Mouse (Mus musculus) regulatory T cell (primary cell): ENCODE data around the gene Eml1.
"Not testable (repeated sequence)": the region's sequence is repeated elsewhere in the genome, so short reads cannot be mapped to it uniquely, and the experiment has no call there.

Source experiments
- in situ Hi-C: fragments of 300-600 bp; cut with MboI, MseI; formaldehyde crosslinking; loops from one replicate; pipeline ENCODE4 v1.15.1; 2025; ENCODE audit warnings: high pct_unique_total_duplicates

Gene Eml1

GRCm38 (mm10) chr12:108472898-108473297 lies 102.1 kb downstream of the Eml1 start:
- in situ Hi-C loops, result no loop called here

DNA sequence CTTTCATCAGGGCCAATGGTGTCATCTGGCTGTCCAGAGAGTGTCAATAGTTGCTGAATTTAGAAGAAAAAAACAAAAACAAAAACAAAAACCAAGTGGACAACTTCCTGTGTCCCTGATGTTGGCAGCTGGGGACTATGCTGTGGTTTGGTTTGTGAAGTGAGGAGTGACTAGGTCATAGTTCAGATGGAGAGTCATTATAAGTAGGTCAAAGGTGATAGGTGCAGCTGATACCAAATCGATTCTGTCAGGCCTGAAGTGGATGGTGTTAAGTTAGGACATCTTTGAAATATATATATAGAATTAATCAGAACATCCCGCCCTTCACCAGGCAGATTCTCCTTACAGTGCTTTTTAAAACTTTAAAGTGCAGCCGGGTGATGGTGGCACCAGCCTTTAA lies 103.7 kb downstream of the Eml1 start:
- in situ Hi-C loops, result no loop called here

DNA sequence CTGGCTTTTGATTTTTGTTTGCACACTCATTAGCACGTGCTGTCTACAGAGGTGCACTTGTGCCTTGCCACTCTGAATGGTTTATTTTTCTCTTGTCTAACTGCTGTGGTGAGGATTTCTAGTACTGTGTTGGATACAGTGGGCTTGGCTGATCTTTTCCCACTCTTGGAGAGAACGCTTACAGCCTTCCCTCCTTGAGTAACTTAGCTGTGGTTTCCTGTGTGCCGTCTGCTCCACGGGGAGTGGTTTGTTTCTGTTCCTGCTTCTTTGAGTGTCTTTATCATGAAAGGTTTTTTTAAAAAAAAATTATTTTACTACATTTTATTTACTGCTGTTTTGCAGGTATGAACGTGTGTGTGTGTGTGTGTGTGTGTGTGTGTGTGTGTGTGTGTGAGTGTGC lies 108.0 kb downstream of the Eml1 start:
- in situ Hi-C loops, result no loop called here

DNA sequence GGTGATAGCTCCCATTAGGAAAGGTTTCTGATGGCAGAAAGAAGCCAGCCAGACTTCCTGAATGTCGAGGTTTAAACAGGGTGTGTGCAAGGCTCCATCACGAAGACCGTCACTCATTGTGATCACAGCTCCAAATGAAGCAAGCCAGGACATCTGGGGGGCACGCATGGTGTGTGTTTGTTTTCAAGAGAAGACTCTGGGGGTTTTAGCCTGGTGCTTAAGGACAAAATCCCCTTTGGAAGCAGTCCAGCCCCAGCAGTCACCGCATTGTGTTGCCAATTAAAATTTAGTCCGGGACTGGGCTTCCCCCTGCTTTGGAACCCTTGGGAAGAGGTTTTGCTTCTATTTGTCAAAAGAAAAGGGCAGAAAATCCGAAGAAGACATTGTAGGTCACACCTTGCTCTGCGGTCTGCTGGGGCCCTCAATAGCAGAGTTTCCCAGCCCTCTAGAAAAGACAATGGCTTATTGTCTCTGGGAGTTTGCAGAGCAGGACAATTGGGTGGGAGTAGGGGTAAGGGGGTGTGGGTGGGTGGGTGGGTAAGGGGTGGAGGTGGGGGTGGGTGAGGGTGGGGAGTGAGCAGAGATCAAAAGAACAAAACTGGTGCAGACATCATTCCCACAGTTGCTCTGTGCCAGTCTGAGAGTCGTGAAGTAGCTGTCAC lies 110.1 kb downstream of the Eml1 start:
- in situ Hi-C loops, result no loop called here

DNA sequence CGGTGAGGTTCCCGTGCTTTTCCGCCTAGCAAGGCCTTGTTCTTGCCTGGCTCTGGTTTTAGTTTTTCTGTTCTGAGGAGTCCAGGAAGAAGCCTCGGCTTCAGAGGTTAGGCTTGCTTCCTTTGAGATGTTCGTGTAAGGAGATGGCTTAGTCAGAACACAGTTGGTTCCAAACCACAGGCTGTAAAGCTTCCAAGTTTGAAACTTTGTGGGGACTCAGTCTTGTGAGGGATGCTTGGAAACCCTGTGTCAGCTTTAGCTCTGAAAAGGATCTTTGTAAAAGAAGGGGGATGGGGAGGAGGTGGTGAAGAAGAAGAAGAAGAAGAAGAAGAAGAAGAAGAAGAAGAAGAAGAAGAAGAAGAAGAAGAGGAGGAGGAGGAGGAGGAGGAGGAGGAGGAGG lies 118.3 kb downstream of the Eml1 start:
- in situ Hi-C loops, result no loop called here

- in situ Hi-C loops, result no loop called here
Observed at GRCm38 (mm10) chr12:108489741-108490140, 119.0 kb downstream of the Eml1 start.

GRCm38 (mm10) chr12:108490336-108490735 lies 119.6 kb downstream of the Eml1 start:
- in situ Hi-C loops, result no loop called here

DNA sequence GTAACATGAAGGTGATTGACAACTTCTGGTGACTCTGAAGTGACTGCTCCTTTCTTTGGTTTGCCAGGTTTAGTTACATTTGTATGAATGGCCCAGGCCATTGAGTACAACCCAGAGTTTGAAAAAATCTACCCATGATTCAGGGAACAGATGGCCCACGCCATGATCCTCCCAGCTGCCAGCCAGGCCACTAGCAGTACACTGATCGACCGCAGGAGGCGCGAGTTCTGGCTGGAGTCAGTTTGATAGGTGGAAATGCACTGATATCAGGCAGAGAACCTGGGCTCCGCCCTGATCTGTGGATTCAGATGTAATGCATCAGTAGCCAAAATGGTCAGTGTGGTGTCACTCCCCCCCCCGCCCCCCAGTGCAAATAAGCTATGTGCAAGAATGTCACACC lies 120.2 kb downstream of the Eml1 start:
- in situ Hi-C loops, result no loop called here

- in situ Hi-C loops, result no loop called here
Observed at GRCm38 (mm10) chr12:108494011-108494541, 123.3 kb downstream of the Eml1 start.

GRCm38 (mm10) chr12:108495455-108496235 lies 124.9 kb downstream of the Eml1 start:
- in situ Hi-C loops, result loop anchor here (5.0 kb wide), 1 partner anchor 133 kb away; no protein-coding TSS in a partner anchor

- in situ Hi-C loops, result no loop called here
Observed at GRCm38 (mm10) chr12:108503064-108503463, 132.3 kb downstream of the Eml1 start.

DNA sequence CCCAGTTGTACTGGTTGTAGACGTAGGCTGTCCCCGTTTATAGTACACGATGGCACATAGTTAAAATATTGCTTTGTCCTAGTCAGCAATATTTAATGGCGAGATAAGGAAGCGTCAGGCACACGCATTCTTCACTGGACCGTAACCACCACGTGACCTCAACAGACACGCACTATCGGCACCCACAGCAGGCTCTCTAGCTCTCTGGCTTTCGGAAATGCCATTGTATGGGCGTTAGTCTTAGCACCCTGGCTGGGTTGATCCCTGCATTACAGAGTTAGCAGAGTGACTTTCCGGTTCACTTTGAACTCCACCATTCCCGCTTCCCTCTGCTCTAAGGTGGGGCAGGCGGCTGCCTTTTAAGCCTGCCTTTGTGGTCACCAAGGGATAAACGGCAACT lies 132.8 kb downstream of the Eml1 start:
- in situ Hi-C loops, result no loop called here

GRCm38 (mm10) chr12:108505846-108506245 lies 135.1 kb downstream of the Eml1 start:
- in situ Hi-C loops, result no loop called here

- in situ Hi-C loops, result not testable (repeated sequence)
Observed at GRCm38 (mm10) chr12:108507046-108507445, 136.3 kb downstream of the Eml1 start.

DNA sequence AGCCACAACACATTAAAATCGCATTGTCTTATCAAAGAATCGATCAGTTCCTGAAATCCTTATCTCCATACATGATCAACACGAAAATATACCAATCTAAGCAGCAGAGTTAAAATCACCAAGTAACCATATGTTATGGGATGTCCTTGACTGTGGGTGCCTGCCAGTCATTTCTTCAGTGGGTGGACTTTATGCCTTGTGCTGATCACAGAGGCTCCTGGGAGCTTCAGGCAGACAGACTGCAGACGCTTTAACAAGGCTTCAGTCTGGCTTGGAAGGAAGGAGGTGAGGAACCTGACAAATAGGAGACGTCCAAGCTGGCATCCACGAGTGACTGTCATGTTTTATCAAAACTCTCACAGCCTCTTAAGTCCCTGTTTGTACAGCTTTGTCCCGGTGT lies 139.8 kb downstream of the Eml1 start:
- in situ Hi-C loops, result no loop called here

DNA sequence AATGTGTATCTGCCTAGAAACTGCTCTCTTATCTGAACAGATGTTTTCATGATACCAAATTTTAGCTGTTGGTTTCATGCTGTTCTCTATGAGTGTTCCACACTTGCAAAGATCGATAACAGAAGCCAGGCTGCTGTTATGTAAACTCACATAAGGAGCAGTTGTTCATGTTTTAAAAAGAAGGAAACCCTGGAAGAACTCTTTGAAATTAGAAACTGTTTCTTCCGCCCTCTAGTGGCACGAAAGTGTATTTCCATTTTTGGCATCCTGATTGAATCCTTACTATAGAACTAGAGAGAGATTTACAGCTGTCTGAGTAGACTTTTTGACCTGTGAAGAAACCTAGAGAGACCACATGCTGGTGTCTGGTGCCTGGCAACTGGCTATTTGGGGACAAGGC lies 140.3 kb downstream of the Eml1 start:
- in situ Hi-C loops, result no loop called here

- in situ Hi-C loops, result no loop called here
Observed at GRCm38 (mm10) chr12:108515464-108515863, 144.7 kb downstream of the Eml1 start.

DNA sequence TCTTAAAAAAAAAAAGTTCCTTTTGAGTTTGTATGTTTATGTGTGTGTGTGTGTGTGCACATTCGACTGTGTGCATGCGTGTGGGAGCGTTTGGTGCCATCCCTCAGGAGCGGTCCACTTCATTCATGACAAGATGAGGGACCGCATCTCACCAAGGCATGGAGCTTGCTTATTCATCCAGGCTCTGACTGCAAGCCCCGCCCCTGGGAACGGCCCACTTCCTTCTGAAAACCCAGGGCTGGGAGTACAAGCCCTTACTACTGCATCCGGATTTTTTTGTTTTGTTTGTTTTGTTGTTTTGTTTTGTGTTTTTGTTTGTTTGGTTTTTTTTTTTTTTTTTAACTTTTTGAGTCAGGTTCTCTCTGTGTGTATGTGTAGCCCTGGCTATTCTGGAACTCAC lies 148.6 kb downstream of the Eml1 start:
- in situ Hi-C loops, result no loop called here

GRCm38 (mm10) chr12:108529214-108529613 lies 158.5 kb downstream of the Eml1 start:
- in situ Hi-C loops, result no loop called here

DNA sequence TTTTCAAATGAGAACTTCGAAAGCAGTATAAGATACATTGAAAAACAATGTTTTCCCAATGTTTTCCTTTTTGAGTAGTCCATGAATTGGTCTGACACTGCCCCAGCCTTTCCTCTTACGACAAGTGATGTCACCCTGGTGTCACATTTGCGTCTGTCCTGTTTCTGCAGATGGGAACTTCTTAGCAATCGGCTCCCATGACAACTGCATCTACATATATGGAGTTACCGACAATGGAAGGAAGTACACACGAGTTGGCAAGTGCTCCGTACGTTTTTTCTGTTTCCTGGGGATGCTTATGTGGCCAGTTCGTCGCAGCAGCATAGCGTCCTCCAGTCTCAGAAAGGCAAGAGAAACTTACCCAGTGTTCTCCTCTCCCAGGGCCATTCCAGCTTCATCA lies 163.7 kb downstream of the Eml1 start:
- in situ Hi-C loops, result no loop called here

GRCm38 (mm10) chr12:108536461-108536860 lies 165.7 kb downstream of the Eml1 start:
- in situ Hi-C loops, result no loop called here

GRCm38 (mm10) chr12:108541088-108541487 lies 170.3 kb downstream of the Eml1 start:
- in situ Hi-C loops, result no loop called here
